Comparison of ENCODE assay signal across 9 mouse cellular contexts in genomic region chr4:129256450-129257380, GRCm38 (mm10). TPM values are rescaled to one million over a fixed set of nuclear protein-coding genes. Genes with fewer than 3 reads are reported as not detected.
DNase-seq lines count a peak whose midpoint lies in the region; ATAC-seq and TF ChIP-seq lines count a peak whose summit lies in the region.
"Had no signal": no experiment of that assay in that cellular context is flagged by ENCODE, and none has a peak within 500 bp of the region (broad histone marks: within the 10 kb centered on the region; RNA-seq: fewer than 3 reads in every experiment).

No protein-coding gene starts in this region.

- TF ChIP-seq CTCF in G1E (IDR thresholded peaks at IDR 0.05; ENCODE audit: low read depth, low read length) = no peak

- ATAC-seq in G1E (ENCODE audit: extremely low read depth, insufficient number of reproducible peaks, low FRiP score, poor library complexity, severe bottlenecking) = peak; percentile 82

- no peaks in the 10 kb centered on the region for H3K27me3 ChIP-seq in G1E (ENCODE audit: insufficient read depth, low read length)
- H3K27me3 ChIP-seq in heart, embryonic 10.5 days (ENCODE audit: insufficient read depth, poor library complexity, severe bottlenecking) = peaks cover 87% of the 10 kb centered on the region

- peak overlapping the region; percentile 49; the same call in 1 of the 2 replicates for H3K27ac ChIP-seq in heart, embryonic 10.5 days

- peak overlapping the region; percentile 64; the same call in 1 of the 2 replicates for H3K4me3 ChIP-seq in G1E (ENCODE audit: low read depth, low read length)
- H3K4me3 ChIP-seq in heart, embryonic 10.5 days = peak overlapping the region; percentile 25; the same call in 1 of the 2 replicates

- WGBS in heart, embryonic 10.5 days = 24% methylated on average over 8 of the region's 8 CpGs

- peak; percentile 77 for DNase-seq in CD4-positive, CD25-positive, alpha-beta regulatory T cell, adult 2 months (ENCODE audit: low read depth, low spot score)
- peak; percentile 78 for DNase-seq in G1E (ENCODE audit: low spot score)
- DNase-seq in heart, embryonic 10.5 days (ENCODE audit: low spot score) = peak; percentile 88
- DNase-seq in kidney, postnatal 4 days = peak; percentile 76 to 85
- peak; percentile 52 for DNase-seq in naive thymus-derived CD4-positive, alpha-beta T cell, adult 2 months (ENCODE audit: low read depth)
- DNase-seq in layer of hippocampus, adult 9-10 months (ENCODE audit: low spot score) = no peak
- no peak for DNase-seq in urinary bladder, postnatal 4 days (ENCODE audit: low spot score in 2 of 2)
- no peak for DNase-seq in thymus, postnatal 14 days

- H3K9me3 ChIP-seq in G1E (replicated peaks) = no peaks in the 10 kb centered on the region
- H3K9me3 ChIP-seq in heart, embryonic 10.5 days = no peaks in the 10 kb centered on the region

- peaks cover 78% of the 10 kb centered on the region for H3K4me1 ChIP-seq in G1E (ENCODE audit: insufficient read depth, low read depth, low read length)
- H3K4me1 ChIP-seq in heart, embryonic 10.5 days = peaks cover 27% of the 10 kb centered on the region

- H3K36me3 ChIP-seq in G1E (replicated peaks) = no peaks in the 10 kb centered on the region
- no peaks in the 10 kb centered on the region for H3K36me3 ChIP-seq in heart, embryonic 10.5 days

RNA-seq across cellular contexts. Expression of gene C77080, which starts 4.5 kb away (rescaled TPM):
- total RNA-seq in G1E (2014; fragmentation: Nextera tagmentation) (67.9 and 76.6 TPM in 2 replicates), G1E (2017) (22.0 and 23.6 TPM in 2 replicates)
- 182 and 196 TPM in 2 replicates for polyA plus RNA-seq in G1E (2012)
- polyA plus RNA-seq in heart, embryonic 10.5 days (2016; fragmentation: Nextera tagmentation; extraction: Ambion mirVana) = 1.1 and 2.7 TPM in 2 replicates
- total RNA-seq: neutrophil, adult 5-6 weeks had no signal

RNA-seq across cellular contexts. Expression of gene Sync, which starts 30.7 kb away (rescaled TPM):
- total RNA-seq in G1E (2014; fragmentation: Nextera tagmentation) = 17.2 and 18.7 TPM in 2 replicates
- 2.1 TPM in 2 replicates for total RNA-seq in G1E (2017)
- 6.1 and 6.9 TPM in 2 replicates for polyA plus RNA-seq in G1E (2012)
- polyA plus RNA-seq in heart, embryonic 10.5 days (2016; fragmentation: Nextera tagmentation; extraction: Ambion mirVana) = 0.42 and 1.2 TPM in 2 replicates

Comparison
In these comparisons a context has a peak if more than half of its experiments do, and no peak if none do; other contexts are left out.
1. DNase-seq: peak in CD4-positive, CD25-positive, alpha-beta regulatory T cell, adult 2 months (single experiment), G1E (single experiment), heart, embryonic 10.5 days (single experiment), kidney, postnatal 4 days (2 of 2) and naive thymus-derived CD4-positive, alpha-beta T cell, adult 2 months (single experiment); none in layer of hippocampus, adult 9-10 months (single experiment), urinary bladder, postnatal 4 days (0 of 2) and thymus, postnatal 14 days (single experiment).
2. RNA of gene C77080, which starts 4.5 kb away (polyA plus RNA-seq): 182 to 196 TPM in G1E; 1.1 to 2.7 TPM in heart, embryonic 10.5 days; every median in the first group is over 10 times any median in the second.